Comparison of ENCODE assay signal across 12 mouse cellular contexts in the genomic region with DNA sequence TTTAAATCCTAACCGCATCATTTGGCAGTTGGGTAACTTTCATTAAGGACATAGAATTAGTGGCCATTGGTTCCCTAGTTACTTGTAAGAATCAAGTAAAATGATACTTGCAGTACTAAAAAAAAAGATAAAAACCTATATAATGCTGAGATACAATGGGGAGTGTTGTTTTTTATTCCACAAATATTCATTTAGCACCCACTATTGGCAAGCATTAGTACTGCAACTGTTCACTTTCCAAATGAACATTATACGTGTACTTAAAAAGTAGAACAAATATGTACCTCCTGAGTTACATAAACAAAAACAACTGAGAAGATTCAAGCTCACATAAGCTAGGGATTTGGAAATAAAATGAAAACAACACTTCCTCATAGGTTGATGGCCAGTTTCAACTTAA.
DNase-seq lines count a peak whose midpoint lies in the region; ATAC-seq and TF ChIP-seq lines count a peak whose summit lies in the region.
"Had no signal": no experiment of that assay in that cellular context is flagged by ENCODE, and none has a peak within 500 bp of the region (broad histone marks: within the 10 kb centered on the region; RNA-seq: fewer than 3 reads in every experiment).

No protein-coding gene starts in this region.

- no peaks in the 10 kb centered on the region for H3K36me3 ChIP-seq in hindbrain, embryonic 12.5 days
- no peaks in the 10 kb centered on the region for H3K36me3 ChIP-seq in hindbrain, embryonic 16.5 days (ENCODE audit: control insufficient read depth, insufficient read depth, low read length)
- no peaks in the 10 kb centered on the region for H3K36me3 ChIP-seq in midbrain, embryonic 11.5 days (ENCODE audit: control insufficient read depth, insufficient read depth, low read length)
- H3K36me3 ChIP-seq in midbrain, embryonic 15.5 days (replicated peaks) = no peaks in the 10 kb centered on the region
- H3K36me3 ChIP-seq: G1E; limb, embryonic 10.5 days had no signal

- no peak overlapping the region for H3K4me2 ChIP-seq in hindbrain, embryonic 12.5 days (replicated peaks)
- no peak overlapping the region for H3K4me2 ChIP-seq in hindbrain, embryonic 16.5 days (ENCODE audit: low read length)
- no peak overlapping the region for H3K4me2 ChIP-seq in midbrain, embryonic 11.5 days
- no peak overlapping the region for H3K4me2 ChIP-seq in midbrain, embryonic 15.5 days

- H3K27ac ChIP-seq in hindbrain, embryonic 12.5 days = no peak overlapping the region
- H3K27ac ChIP-seq in hindbrain, embryonic 16.5 days (ENCODE audit: low read depth, low read length) = no peak overlapping the region
- no peak overlapping the region for H3K27ac ChIP-seq in midbrain, embryonic 11.5 days (ENCODE audit: low read depth, low read length)
- H3K27ac ChIP-seq in midbrain, embryonic 15.5 days = no peak overlapping the region
- H3K27ac ChIP-seq: limb, embryonic 10.5 days had no signal

- H3K4me3 ChIP-seq in hindbrain, embryonic 12.5 days = no peak overlapping the region
- H3K4me3 ChIP-seq in hindbrain, embryonic 16.5 days (ENCODE audit: low read length) = no peak overlapping the region
- no peak overlapping the region for H3K4me3 ChIP-seq in midbrain, embryonic 11.5 days (ENCODE audit: low read depth, low read length)
- no peak overlapping the region for H3K4me3 ChIP-seq in midbrain, embryonic 15.5 days
- H3K4me3 ChIP-seq: limb, embryonic 10.5 days had no signal

- no peak overlapping the region for H3K9ac ChIP-seq in hindbrain, embryonic 12.5 days
- H3K9ac ChIP-seq in hindbrain, embryonic 16.5 days (ENCODE audit: low read depth, low read length) = no peak overlapping the region
- no peak overlapping the region for H3K9ac ChIP-seq in midbrain, embryonic 11.5 days (ENCODE audit: low read length)
- H3K9ac ChIP-seq in midbrain, embryonic 15.5 days = no peak overlapping the region

- peaks cover 11% of the 10 kb centered on the region; the same call in 1 of the 2 replicates for H3K27me3 ChIP-seq in hindbrain, embryonic 12.5 days
- H3K27me3 ChIP-seq in hindbrain, embryonic 16.5 days (replicated peaks; ENCODE audit: control insufficient read depth, insufficient read depth, low read length) = no peaks in the 10 kb centered on the region
- 0 out of 2 replicates have a peak, but pooled peaks cover 2% of the 10 kb centered on the region for H3K27me3 ChIP-seq in midbrain, embryonic 11.5 days (ENCODE audit: control insufficient read depth, insufficient read depth, low read length)
- no peaks in the 10 kb centered on the region for H3K27me3 ChIP-seq in midbrain, embryonic 15.5 days (replicated peaks)
- H3K27me3 ChIP-seq in Patski = peaks cover 3% of the 10 kb centered on the region

- POLR2A ChIA-PET in Patski (lab: Charles Lee) = no interaction called here

- peak; percentile 84 for DNase-seq in midbrain, embryonic 11.5 days (ENCODE audit: low spot score, missing footprints)
- no peak for DNase-seq in Patski (ENCODE audit: low read depth, low spot score)
- peak; percentile 1 for DNase-seq in mesoderm, embryonic 11.5 days (ENCODE audit: low read depth, low spot score)
- no peak for DNase-seq in spleen, adult 18-20 months
- DNase-seq: adrenal gland, postnatal 25 days; cerebellum, postnatal 25 days; heart, adult 11 months had no signal

- ATAC-seq in hindbrain, embryonic 12.5 days (ENCODE audit: low FRiP score) = 0 out of 2 replicates have a peak, but pooled peaks have one; percentile 11
- no peak for ATAC-seq in hindbrain, embryonic 16.5 days
- no peak for ATAC-seq in midbrain, embryonic 11.5 days (ENCODE audit: low FRiP score)
- no peak for ATAC-seq in midbrain, embryonic 15.5 days (replicated peaks)
- ATAC-seq in Patski = no peak

- peak; percentile 21 for TF ChIP-seq CTCF in Patski (IDR thresholded peaks at IDR 0.05)

- H3K9me3 ChIP-seq in hindbrain, embryonic 12.5 days (replicated peaks) = no peaks in the 10 kb centered on the region
- H3K9me3 ChIP-seq in hindbrain, embryonic 16.5 days (ENCODE audit: control insufficient read depth, low read length) = no peaks in the 10 kb centered on the region
- H3K9me3 ChIP-seq in midbrain, embryonic 11.5 days (ENCODE audit: control insufficient read depth, low read length) = no peaks in the 10 kb centered on the region
- no peaks in the 10 kb centered on the region for H3K9me3 ChIP-seq in midbrain, embryonic 15.5 days
- H3K9me3 ChIP-seq: G1E; limb, embryonic 10.5 days had no signal

- 77% methylated on average over 2 of the region's 2 CpGs for WGBS in hindbrain, embryonic 12.5 days
- 77% methylated on average over 2 of the region's 2 CpGs for WGBS in hindbrain, embryonic 16.5 days
- 77% methylated on average over 2 of the region's 2 CpGs for WGBS in midbrain, embryonic 11.5 days
- 79% methylated on average over 2 of the region's 2 CpGs for WGBS in midbrain, embryonic 15.5 days

- no peaks in the 10 kb centered on the region for H3K4me1 ChIP-seq in hindbrain, embryonic 12.5 days
- H3K4me1 ChIP-seq in hindbrain, embryonic 16.5 days (ENCODE audit: control insufficient read depth, insufficient read depth, low read depth, low read length) = no peaks in the 10 kb centered on the region
- H3K4me1 ChIP-seq in midbrain, embryonic 11.5 days (ENCODE audit: control insufficient read depth, insufficient read depth, low read length) = no peaks in the 10 kb centered on the region
- no peaks in the 10 kb centered on the region for H3K4me1 ChIP-seq in midbrain, embryonic 15.5 days
- H3K4me1 ChIP-seq: limb, embryonic 10.5 days had no signal

- in situ Hi-C loops in Patski (cut with MboI; ENCODE audit: low pct_unique_long_range_greater_than_20kb) = no loop called here

- CTCF ChIA-PET in Patski (lab: Charles Lee) = interaction anchor here (0.7 kb wide), 1 partner anchor 16 kb away, joined by 3 read pairs; no protein-coding TSS in a partner anchor

Comparison
In these comparisons a context has a peak if more than half of its experiments do, and no peak if none do; other contexts are left out.
1. DNase-seq: peak in midbrain, embryonic 11.5 days (single experiment) and mesoderm, embryonic 11.5 days (single experiment); none in Patski (single experiment) and spleen, adult 18-20 months (0 of 2).